Mouse (Mus musculus) ovary, postnatal 10 days (tissue): ENCODE measurements around the gene Kcnma1.

ENCODE experiments used
- DNase-seq: peaks from one replicate; pipeline ENCODE4 v3.0.0; 2022; ENCODE audit warnings: low spot score

Kcnma1 gene

GRCm38 (mm10) chr14:23854946-23855345 is 159.3 kb downstream of the Kcnma1 start:
- no peak for DNase-seq

GRCm38 (mm10) chr14:23848529-23849141 is 165.7 kb downstream of the Kcnma1 start:
- no peak for DNase-seq

GRCm38 (mm10) chr14:23846706-23847105 is 167.6 kb downstream of the Kcnma1 start:
- DNase-seq = no peak

- no peak for DNase-seq
Observed at GRCm38 (mm10) chr14:23842025-23842424, 172.3 kb downstream of the Kcnma1 start.

GRCm38 (mm10) chr14:23839613-23840012 is 174.7 kb downstream of the Kcnma1 start:
- DNase-seq = no peak

GRCm38 (mm10) chr14:23835387-23836111 is 178.7 kb downstream of the Kcnma1 start:
- no peak for DNase-seq

- no peak for DNase-seq
Observed at GRCm38 (mm10) chr14:23831284-23831683, 183.0 kb downstream of the Kcnma1 start.

GRCm38 (mm10) chr14:23830316-23830715 is 184.0 kb downstream of the Kcnma1 start:
- no peak for DNase-seq

- no peak for DNase-seq
Observed at GRCm38 (mm10) chr14:23828711-23829320, 185.5 kb downstream of the Kcnma1 start.

GRCm38 (mm10) chr14:23824937-23825336 is 189.4 kb downstream of the Kcnma1 start:
- DNase-seq = no peak

GRCm38 (mm10) chr14:23824267-23824666 is 190.0 kb downstream of the Kcnma1 start:
- DNase-seq = no peak

- no peak for DNase-seq
Observed at GRCm38 (mm10) chr14:23817585-23817984, 196.7 kb downstream of the Kcnma1 start.

GRCm38 (mm10) chr14:23810081-23810480 is 204.2 kb downstream of the Kcnma1 start:
- no peak for DNase-seq

- no peak for DNase-seq
Observed at GRCm38 (mm10) chr14:23809124-23809523, 205.2 kb downstream of the Kcnma1 start.

- no peak for DNase-seq
Observed at GRCm38 (mm10) chr14:23806378-23806777, 207.9 kb downstream of the Kcnma1 start.

GRCm38 (mm10) chr14:23796878-23797277 is 217.4 kb downstream of the Kcnma1 start:
- no peak for DNase-seq

- DNase-seq = no peak
Observed at GRCm38 (mm10) chr14:23792674-23793073, 221.6 kb downstream of the Kcnma1 start.

- DNase-seq = no peak
Observed at GRCm38 (mm10) chr14:23792076-23792475, 222.2 kb downstream of the Kcnma1 start.

- peak; percentile 18 for DNase-seq
Observed at GRCm38 (mm10) chr14:23791261-23791691, 223.0 kb downstream of the Kcnma1 start.

GRCm38 (mm10) chr14:23786687-23787073 is 227.6 kb downstream of the Kcnma1 start:
- DNase-seq = no peak

GRCm38 (mm10) chr14:23785921-23786686 is 228.2 kb downstream of the Kcnma1 start:
- DNase-seq = no peak

GRCm38 (mm10) chr14:23782845-23783609 is 231.3 kb downstream of the Kcnma1 start:
- no peak for DNase-seq
